Mouse (Mus musculus) right cerebral cortex, adult 2 months (tissue): ENCODE measurements around the gene Ntpcr.

Experiments
- DNase-seq, 2 experiments: peaks; one replicate each; pipeline ENCODE4 v3.0.0; 2021 to 2022; ENCODE audit warnings: low spot score in 2 of 2

The Ntpcr gene

DNA sequence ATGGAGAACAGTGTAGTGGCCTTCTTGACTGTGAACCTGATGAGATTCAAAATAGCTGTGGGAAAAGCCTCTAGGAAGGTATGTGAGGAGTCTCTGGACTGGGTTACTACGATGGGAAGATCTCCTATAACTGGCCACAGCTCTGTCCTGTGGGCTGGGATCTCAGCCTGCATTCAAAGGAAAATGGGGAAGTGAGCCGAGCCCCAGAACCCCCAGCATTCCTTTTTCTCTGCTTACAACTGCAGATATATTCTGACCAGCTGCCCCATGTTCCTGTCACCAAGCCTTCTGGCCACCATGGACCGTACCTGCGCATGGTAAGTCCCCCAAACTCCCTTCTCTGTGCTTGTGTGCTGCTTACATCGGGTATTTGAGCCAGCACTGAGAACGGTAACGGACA, at the start of gene Ntpcr:
Gene Ntpcr, plus strand, starts transcription at position 218 of the 400 bp plus-strand sequence.
- DNase-seq: no peak

DNA sequence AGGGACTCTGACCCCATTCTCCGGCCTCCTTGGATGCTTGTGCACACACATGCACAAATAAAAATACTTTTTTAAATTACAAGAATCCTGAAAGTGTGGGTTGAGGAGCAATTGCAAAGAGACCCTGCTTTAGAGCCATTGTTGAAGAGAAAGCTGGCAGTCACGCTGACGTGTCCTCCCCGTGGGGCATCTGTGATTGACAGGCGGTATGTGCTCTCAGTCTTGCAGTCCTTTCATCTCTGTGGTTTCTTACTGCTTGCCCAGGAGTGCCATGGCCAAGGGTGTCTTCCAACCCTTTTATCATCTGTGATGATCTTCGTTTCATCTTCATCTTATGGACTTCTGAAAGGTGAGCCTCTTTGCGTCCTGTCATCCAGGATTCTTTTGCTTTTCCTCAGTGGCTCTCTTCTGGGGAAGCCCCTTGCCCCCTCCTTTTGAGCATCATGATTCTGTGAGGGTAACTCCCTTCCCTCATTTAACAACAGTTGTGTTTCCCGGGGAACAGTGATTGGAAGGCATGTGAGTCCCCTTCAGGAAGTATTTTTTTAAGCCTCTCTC, 48.8 kb upstream of the Ntpcr start:
- DNase-seq: no peak

GRCm38 (mm10) chr8:125685216-125685760, 44.5 kb upstream of the Ntpcr start:
- DNase-seq: no peak

GRCm38 (mm10) chr8:125686221-125686865, 43.4 kb upstream of the Ntpcr start:
- DNase-seq: no peak

- no peak for DNase-seq
Measured at GRCm38 (mm10) chr8:125690166-125690915, 39.4 kb upstream of the Ntpcr start.

DNA sequence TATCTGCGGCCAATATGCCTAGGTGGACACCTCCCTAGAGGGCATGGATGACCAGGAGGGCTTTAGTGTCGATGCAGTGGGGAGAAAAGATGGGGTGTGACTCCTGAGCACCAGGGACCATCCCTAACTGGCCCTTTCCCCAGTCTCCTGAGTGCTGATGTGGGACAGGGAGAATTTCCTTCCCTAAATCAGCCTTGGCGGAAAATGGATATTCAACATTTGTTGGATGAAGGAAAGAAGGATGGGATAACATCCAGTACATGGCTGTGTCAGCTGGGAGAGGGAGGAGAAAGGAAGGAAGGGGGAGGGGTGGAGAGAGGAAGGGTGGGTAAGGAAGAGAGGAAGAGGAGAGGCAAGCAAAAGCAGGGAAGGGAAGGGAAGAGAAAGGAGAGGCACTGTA, 38.8 kb upstream of the Ntpcr start:
- no peak for DNase-seq

- DNase-seq: no peak
Measured at GRCm38 (mm10) chr8:125692447-125692846, 37.3 kb upstream of the Ntpcr start.

DNA sequence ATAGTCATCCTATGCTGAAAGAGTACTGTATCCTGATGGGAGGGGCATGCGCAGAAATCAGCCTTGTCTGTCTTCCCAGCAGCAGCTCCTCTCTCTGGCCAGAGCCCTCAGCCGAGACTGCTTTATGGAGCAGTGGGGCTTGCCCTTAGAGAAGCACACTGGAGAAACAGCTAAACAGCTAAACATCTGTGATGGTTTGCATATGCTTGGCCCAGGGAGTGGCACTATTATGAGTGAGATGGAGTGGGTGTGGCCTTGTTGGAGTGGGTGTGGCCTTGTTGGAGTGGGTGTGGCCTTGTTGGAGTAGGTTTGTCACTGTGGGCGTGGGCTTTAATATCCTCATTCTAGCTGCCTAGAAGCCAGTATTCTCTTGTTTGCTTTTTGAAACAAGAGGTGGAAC, 36.6 kb upstream of the Ntpcr start:
- DNase-seq: no peak

DNA sequence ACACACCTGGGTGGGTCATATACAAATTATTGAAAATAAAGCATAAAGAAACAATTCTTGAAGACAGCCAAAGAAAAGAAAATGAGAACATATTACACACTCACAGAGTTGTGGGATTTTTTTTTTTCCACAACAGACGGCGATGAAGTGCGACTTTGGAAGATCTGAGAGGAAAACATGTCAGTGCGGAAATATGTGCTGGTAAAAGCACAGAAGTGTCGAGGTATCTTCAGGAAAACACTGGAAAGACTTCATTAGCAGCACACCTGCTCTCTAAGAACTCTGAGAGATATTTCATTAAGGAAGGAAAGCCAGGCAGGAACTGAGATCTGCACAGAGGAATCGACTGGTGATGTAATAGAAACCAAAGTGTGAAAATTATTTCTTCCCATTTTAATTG, 33.8 kb upstream of the Ntpcr start:
- no peak for DNase-seq

DNA sequence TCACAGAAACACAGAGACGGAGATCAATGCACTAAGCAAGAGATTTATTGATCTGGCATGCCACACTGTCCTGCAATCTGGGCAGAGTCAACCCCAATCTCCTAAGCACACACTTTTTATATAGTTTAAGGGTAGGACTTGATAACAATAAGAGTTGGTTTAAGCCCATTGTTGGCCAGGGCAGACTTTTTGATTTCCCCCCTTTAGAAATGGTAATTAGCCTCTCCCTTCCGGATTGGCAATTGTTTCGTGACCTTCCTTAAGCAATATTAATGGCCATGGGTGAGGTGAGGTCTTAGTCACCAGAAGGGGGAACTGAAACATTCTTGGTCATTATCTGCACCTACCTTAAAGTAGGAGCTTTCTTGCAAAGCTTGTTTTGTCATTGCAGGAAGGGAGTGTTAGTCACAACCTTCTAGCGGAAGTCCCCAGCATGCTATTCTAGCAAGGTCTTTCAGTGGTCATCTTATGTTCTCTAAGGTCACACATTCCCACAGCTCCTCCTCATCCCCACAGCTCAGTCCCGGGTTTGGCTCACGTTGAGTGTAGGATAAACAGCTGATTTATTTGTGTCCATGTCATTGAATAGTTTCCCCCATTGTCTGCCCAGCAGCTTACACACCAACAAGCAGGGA, 30.3 kb upstream of the Ntpcr start:
- DNase-seq: no peak

DNA sequence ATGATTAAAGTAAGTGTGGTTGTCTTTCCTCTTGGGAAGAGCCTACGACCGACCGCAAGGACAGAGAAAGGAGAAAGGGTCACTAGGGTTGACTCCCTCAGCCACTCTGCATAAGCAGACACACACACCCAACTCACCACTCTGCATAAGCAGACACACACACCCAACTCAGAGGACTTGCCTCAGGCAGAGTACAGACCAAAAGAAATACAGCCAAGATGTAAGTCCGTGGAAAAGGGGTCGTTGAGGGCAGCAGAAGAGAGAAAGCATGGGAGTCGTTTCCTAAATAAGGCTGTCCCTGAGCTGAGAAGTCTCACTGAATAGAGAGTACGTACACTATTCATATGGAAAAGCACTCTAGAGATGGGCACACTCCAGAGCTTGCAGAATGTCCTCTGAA, 29.4 kb upstream of the Ntpcr start:
- no peak for DNase-seq

GRCm38 (mm10) chr8:125702868-125703473, 26.8 kb upstream of the Ntpcr start:
- no peak for DNase-seq

GRCm38 (mm10) chr8:125704434-125704833, 25.3 kb upstream of the Ntpcr start:
- no peak for DNase-seq

GRCm38 (mm10) chr8:125705816-125706215, 23.9 kb upstream of the Ntpcr start:
- DNase-seq: no peak

DNA sequence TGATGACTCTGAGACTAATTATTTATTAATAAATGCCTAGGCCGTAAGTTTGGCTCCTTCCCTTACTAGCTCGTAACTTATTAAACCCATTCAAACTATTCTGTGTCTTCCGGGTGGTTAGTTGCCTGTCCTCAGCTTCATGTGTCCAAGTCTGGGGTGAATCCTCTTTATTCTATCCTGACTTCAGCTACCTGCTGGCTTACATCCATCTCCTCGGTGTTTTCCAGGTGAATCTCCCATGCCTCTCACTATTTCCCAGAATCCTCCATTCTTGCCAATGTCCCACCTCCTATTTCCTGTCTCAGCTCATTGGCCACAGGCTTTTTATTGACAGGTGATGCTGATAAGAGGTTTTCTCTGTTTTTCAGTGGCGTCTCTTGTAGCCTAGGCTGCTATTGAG, 20.6 kb upstream of the Ntpcr start:
- no peak for DNase-seq

GRCm38 (mm10) chr8:125711514-125711913, 18.2 kb upstream of the Ntpcr start:
- no peak for DNase-seq

DNA sequence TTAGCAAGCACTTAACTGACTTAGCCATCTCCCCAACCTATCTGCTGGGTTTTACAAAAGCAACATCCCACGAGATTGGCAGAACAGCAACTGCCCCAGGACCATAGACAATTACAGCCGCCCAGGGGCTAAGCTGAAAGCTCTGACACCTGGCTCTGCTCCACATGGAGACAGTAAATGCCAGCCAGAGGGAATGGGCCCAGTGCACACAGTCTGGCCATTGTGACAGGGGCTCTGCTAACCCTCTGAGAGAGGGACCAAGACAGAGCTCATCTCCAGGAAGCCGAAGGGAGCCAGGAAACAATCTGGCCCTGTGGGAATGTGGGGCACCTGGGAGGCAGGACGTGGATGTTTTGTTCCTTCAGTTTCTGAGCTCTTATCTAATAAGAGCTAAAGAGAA, 13.6 kb upstream of the Ntpcr start:
- DNase-seq: no peak

DNA sequence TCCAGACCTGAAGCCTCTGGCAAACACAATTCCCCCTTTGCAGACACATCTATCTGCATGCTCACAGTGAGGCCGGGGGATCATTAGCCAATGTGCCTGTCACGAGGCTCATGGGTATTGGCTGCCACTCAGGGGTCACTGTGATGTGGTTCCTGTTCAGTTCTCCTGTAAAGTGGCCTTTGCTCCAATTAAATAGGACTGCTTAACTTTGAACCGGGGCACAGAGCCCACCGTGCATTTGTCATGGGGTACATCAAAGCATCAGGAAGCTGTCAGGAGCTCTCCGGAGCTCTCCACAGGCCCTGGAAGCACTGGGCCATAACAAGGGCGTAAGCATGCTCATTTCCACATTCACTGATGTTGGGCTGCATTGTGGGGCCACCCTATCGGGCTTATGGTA, 13.2 kb upstream of the Ntpcr start:
- DNase-seq: no peak

DNA sequence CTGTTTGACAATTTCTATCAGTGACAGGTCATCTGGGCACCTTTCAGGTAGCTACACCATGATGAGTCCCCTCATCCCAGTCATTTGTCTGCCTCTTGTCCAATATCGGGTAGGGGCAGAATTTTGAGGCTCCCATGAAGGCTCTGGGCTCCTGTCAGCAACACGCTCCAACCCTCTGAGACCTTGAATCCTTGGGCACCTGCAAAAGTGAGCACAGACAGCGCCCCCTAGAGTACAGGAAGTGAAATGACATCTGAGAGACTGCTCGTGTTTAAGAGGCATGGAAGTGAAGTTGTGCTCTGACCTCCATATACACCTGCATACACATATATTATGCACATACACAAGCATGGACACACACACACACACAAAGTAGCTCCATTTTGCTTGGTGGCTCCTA, 10.8 kb upstream of the Ntpcr start:
- DNase-seq: no peak

DNA sequence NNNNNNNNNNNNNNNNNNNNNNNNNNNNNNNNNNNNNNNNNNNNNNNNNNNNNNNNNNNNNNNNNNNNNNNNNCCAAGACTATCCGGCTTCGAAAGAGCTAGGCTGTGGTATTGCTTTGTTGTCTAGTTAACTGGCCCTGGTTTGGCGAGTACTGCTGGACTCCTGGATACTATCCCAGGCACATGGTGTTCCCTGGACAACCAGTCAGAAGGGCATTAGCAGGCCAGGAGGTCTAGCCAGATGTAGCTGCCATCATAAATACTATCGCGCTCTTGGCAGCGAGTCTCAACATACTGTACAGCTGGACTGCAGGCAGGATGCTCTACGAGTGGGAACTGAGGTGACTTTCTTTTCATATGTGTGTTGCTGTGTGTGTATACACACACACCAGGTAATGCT, 7.1 kb upstream of the Ntpcr start:
- no peak for DNase-seq

GRCm38 (mm10) chr8:125723437-125723836, 6.3 kb upstream of the Ntpcr start:
- no peak for DNase-seq
